Mouse (Mus musculus) liver, embryonic 15.5 days (tissue): ENCODE data around the gene Fam205c. TPM values are rescaled to one million over a fixed set of nuclear protein-coding genes. Genes with fewer than 3 reads are reported as not detected.

Experiments
- ATAC-seq: fragments of 200-750 bp; cut with Nextera tagmentation; 2 replicates; pipeline ENCODE4 v1.8.0; 2017; ENCODE audit warnings: moderate number of reproducible peaks, mild to moderate bottlenecking, moderate library complexity; ENCODE audit not compliant: insufficient read depth
- H3K27ac ChIP-seq: fragments of 300-500 bp; sonication (generic); replicated peaks from 2 replicates; pipeline ENCODE4 v1.5.1; 2015; ENCODE audit warnings: mild to moderate bottlenecking, inconsistent platforms
- H3K27me3 ChIP-seq: fragments of 300-500 bp; sonication (generic); 2 replicates; pipeline ENCODE4 v1.6.1; 2015; ENCODE audit warnings: mild to moderate bottlenecking, inconsistent platforms
- H3K36me3 ChIP-seq: fragments of 300-500 bp; sonication (generic); replicated peaks from 2 replicates; pipeline ENCODE4 v1.6.1; 2015; ENCODE audit warnings: moderate library complexity, mild to moderate bottlenecking, inconsistent platforms
- H3K4me1 ChIP-seq: fragments of 300-500 bp; sonication (generic); replicated peaks from 2 replicates; pipeline ENCODE4 v1.6.1; 2015; ENCODE audit warnings: inconsistent platforms
- H3K4me2 ChIP-seq: fragments of 300-500 bp; sonication (generic); 2 replicates; pipeline ENCODE4 v1.6.1; 2015; ENCODE audit warnings: moderate library complexity, mild to moderate bottlenecking, inconsistent platforms
- H3K4me3 ChIP-seq: fragments of 300-500 bp; sonication (generic); replicated peaks from 2 replicates; pipeline ENCODE4 v1.5.1; 2015; ENCODE audit warnings: mild to moderate bottlenecking, inconsistent platforms
- H3K9ac ChIP-seq: fragments of 300-500 bp; sonication (generic); 2 replicates; pipeline ENCODE4 v1.6.1; 2015; ENCODE audit warnings: moderate library complexity, mild to moderate bottlenecking, inconsistent platforms
- H3K9me3 ChIP-seq: fragments of 300-500 bp; sonication (generic); replicated peaks from 2 replicates; pipeline ENCODE4 v1.6.1; 2016; ENCODE audit warnings: inconsistent platforms
- WGBS: fragments of 180-500 bp; shearing (Covaris S2); methylation state at CpG from one replicate; pipeline ENCODE4 v1.1.7; 2015; ENCODE audit warnings: mixed read lengths; ENCODE audit not compliant: insufficient replicate concordance; 5-methylcytosine and 5-hydroxymethylcytosine counted together
- polyA plus RNA-seq: library from polyadenylated mRNA; unstranded; fragments of >200 nt; fragmentation: Nextera tagmentation; extraction: Ambion mirVana; gene quantifications from 2 replicates; pipeline ENCODE4 v1.2.1, GENCODE M21; 2015

Gene Fam205c
- 0.35 and 0.61 TPM in 2 replicates for polyA plus RNA-seq

- H3K4me3 ChIP-seq, result no peak within 1 kb of the TSS
- no peak within 1 kb of the TSS for H3K9ac ChIP-seq
- 75% methylated on average over 7 of the region's 7 CpGs for WGBS
- no peak within 1 kb of the TSS for H3K27ac ChIP-seq
- no peak for ATAC-seq
- no peak within 1 kb of the TSS for H3K4me2 ChIP-seq
- H3K27me3 ChIP-seq, result no peaks in the 10 kb centered on the region; the same call in 1 of the 2 replicates
- no peaks in the 10 kb centered on the region for H3K9me3 ChIP-seq
- H3K36me3 ChIP-seq, result no peaks in the 10 kb centered on the region
- peaks cover 48% of the 10 kb centered on the region for H3K4me1 ChIP-seq
Observed at GRCm38 (mm10) chr4:42874134-42874533, at the start of gene Fam205c. Gene Fam205c (minus strand): TSS chr4:42874234.

- Histone ChIP-seq H3K27ac (no peak overlapping the region), H3K4me1 (peaks cover 1% of the 10 kb centered on the region), H3K27me3 (peaks cover 93% of the 10 kb centered on the region), H3K9ac (no peak overlapping the region), H3K4me2 (no peak overlapping the region), H3K36me3 (no peaks in the 10 kb centered on the region), H3K9me3 (no peaks in the 10 kb centered on the region), H3K4me3 (no peak overlapping the region)
- 59% methylated on average over 8 of the region's 8 CpGs for WGBS
- ATAC-seq, result no peak
Observed at GRCm38 (mm10) chr4:42922461-42922860, 48.4 kb upstream of the Fam205c start.

- ATAC-seq, result no peak
- Histone ChIP-seq H3K36me3 (no peaks in the 10 kb centered on the region), H3K9ac (no peak overlapping the region), H3K27ac (no peak overlapping the region), H3K4me2 (no peak overlapping the region), H3K4me3 (no peak overlapping the region), H3K4me1 (peaks cover 5% of the 10 kb centered on the region), H3K27me3 (peaks cover 97% of the 10 kb centered on the region), H3K9me3 (no peaks in the 10 kb centered on the region)
- WGBS, result 51% methylated on average over 6 of the region's 6 CpGs
Observed at GRCm38 (mm10) chr4:42922056-42922455, 48.0 kb upstream of the Fam205c start.

- no peak overlapping the region for H3K27ac ChIP-seq
- no peak overlapping the region for H3K4me2 ChIP-seq
- H3K27me3 ChIP-seq, result peaks cover 97% of the 10 kb centered on the region
- 47% methylated on average over 2 of the region's 2 CpGs for WGBS
- H3K9me3 ChIP-seq, result no peaks in the 10 kb centered on the region
- peaks cover 9% of the 10 kb centered on the region for H3K4me1 ChIP-seq
- ATAC-seq, result no peak
- H3K9ac ChIP-seq, result no peak overlapping the region
- H3K36me3 ChIP-seq, result no peaks in the 10 kb centered on the region
- H3K4me3 ChIP-seq, result no peak overlapping the region
Observed at GRCm38 (mm10) chr4:42921536-42921935, 47.5 kb upstream of the Fam205c start.

GRCm38 (mm10) chr4:42920726-42921125, 46.7 kb upstream of the Fam205c start:
- no peaks in the 10 kb centered on the region for H3K9me3 ChIP-seq
- no peak overlapping the region for H3K4me3 ChIP-seq
- H3K4me1 ChIP-seq, result peaks cover 9% of the 10 kb centered on the region
- peaks cover 99% of the 10 kb centered on the region for H3K27me3 ChIP-seq
- H3K9ac ChIP-seq, result no peak overlapping the region
- ATAC-seq, result no peak
- H3K4me2 ChIP-seq, result no peak overlapping the region
- H3K36me3 ChIP-seq, result no peaks in the 10 kb centered on the region
- 68% methylated on average over 9 of the region's 9 CpGs for whole genome bisulfite sequencing
- no peak overlapping the region for H3K27ac ChIP-seq

GRCm38 (mm10) chr4:42917402-42917774, 43.4 kb upstream of the Fam205c start:
- Histone ChIP-seq H3K27ac (no peak overlapping the region), H3K27me3 (peaks cover 96% of the 10 kb centered on the region), H3K4me2 (peak overlapping the region; percentile 72), H3K4me1 (peaks cover 9% of the 10 kb centered on the region), H3K36me3 (no peaks in the 10 kb centered on the region), H3K9ac (no peak overlapping the region), H3K9me3 (no peaks in the 10 kb centered on the region), H3K4me3 (peak overlapping the region; percentile 52)
- WGBS, result 3% methylated on average over 26 of the region's 26 CpGs
- no peak for ATAC-seq

GRCm38 (mm10) chr4:42916617-42917401, 42.8 kb upstream of the Fam205c start, which contains the start of gene Phf24:
Gene Phf24 (plus strand): TSS chr4:42916660.
- Histone ChIP-seq H3K27ac (no peak within 1 kb of the TSS), H3K27me3 (peaks cover 96% of the 10 kb centered on the region), H3K36me3 (no peaks in the 10 kb centered on the region), H3K4me3 (peak within 1 kb of the TSS; percentile 52), H3K9ac (no peak within 1 kb of the TSS), H3K4me1 (peaks cover 9% of the 10 kb centered on the region), H3K9me3 (no peaks in the 10 kb centered on the region), H3K4me2 (peak within 1 kb of the TSS; percentile 72)
- under 1% methylated on average over 87 of the region's 90 CpGs for WGBS
- 0 out of 2 replicates have a peak, but pooled peaks have one; percentile 42 for ATAC-seq

GRCm38 (mm10) chr4:42915966-42916365, 41.9 kb upstream of the Fam205c start:
- 63% methylated on average over 1 of the region's 1 CpGs for WGBS
- H3K4me3 ChIP-seq, result no peak overlapping the region
- H3K27me3 ChIP-seq, result peaks cover 95% of the 10 kb centered on the region
- no peak overlapping the region for H3K9ac ChIP-seq
- no peaks in the 10 kb centered on the region for H3K9me3 ChIP-seq
- no peak overlapping the region for H3K27ac ChIP-seq
- ATAC-seq, result no peak
- no peaks in the 10 kb centered on the region for H3K36me3 ChIP-seq
- peaks cover 9% of the 10 kb centered on the region for H3K4me1 ChIP-seq
- H3K4me2 ChIP-seq, result no peak overlapping the region

GRCm38 (mm10) chr4:42915311-42915710, 41.3 kb upstream of the Fam205c start:
- 59% methylated on average over 12 of the region's 12 CpGs for WGBS
- no peak overlapping the region for H3K9ac ChIP-seq

GRCm38 (mm10) chr4:42913391-42913790, 39.4 kb upstream of the Fam205c start:
- Histone ChIP-seq H3K9me3 (no peaks in the 10 kb centered on the region), H3K4me2 (no peak overlapping the region), H3K4me3 (no peak overlapping the region), H3K27me3 (peaks cover 89% of the 10 kb centered on the region), H3K36me3 (no peaks in the 10 kb centered on the region), H3K27ac (no peak overlapping the region), H3K4me1 (peaks cover 9% of the 10 kb centered on the region), H3K9ac (no peak overlapping the region)
- ATAC-seq, result no peak
- WGBS, result 27% methylated on average over 10 of the region's 10 CpGs

More at GRCm38 (mm10) chr4:42915311-42915710, 41.3 kb upstream of the Fam205c start:
- H3K9me3 ChIP-seq, result no peaks in the 10 kb centered on the region
- H3K4me3 ChIP-seq, result no peak overlapping the region
- no peak for ATAC-seq
- peaks cover 95% of the 10 kb centered on the region for H3K27me3 ChIP-seq
- H3K27ac ChIP-seq, result no peak overlapping the region
- H3K4me2 ChIP-seq, result no peak overlapping the region
- H3K4me1 ChIP-seq, result peaks cover 9% of the 10 kb centered on the region
- no peaks in the 10 kb centered on the region for H3K36me3 ChIP-seq

GRCm38 (mm10) chr4:42904966-42905365, 30.9 kb upstream of the Fam205c start:
- no peaks in the 10 kb centered on the region for H3K9me3 ChIP-seq
- H3K4me3 ChIP-seq, result no peak overlapping the region
- 72% methylated on average over 6 of the region's 6 CpGs for WGBS
- H3K4me2 ChIP-seq, result no peak overlapping the region
- no peak for ATAC-seq
- H3K4me1 ChIP-seq, result peaks cover 14% of the 10 kb centered on the region
- peaks cover 44% of the 10 kb centered on the region for H3K27me3 ChIP-seq
- H3K9ac ChIP-seq, result no peak overlapping the region
- H3K27ac ChIP-seq, result no peak overlapping the region
- no peaks in the 10 kb centered on the region for H3K36me3 ChIP-seq
